Mouse (Mus musculus) C2C12 (cell line): ENCODE data around the gene Grin2a. TPM values are rescaled to one million over a fixed set of nuclear protein-coding genes. Genes with fewer than 3 reads are reported as not detected.

Experiments used
- H3K27me3 ChIP-seq: one replicate; pipeline ENCODE4 v1.6.1; 2011; ENCODE audit not compliant: control insufficient read depth, insufficient read depth, insufficient read length
- H3K36me3 ChIP-seq: one replicate; pipeline ENCODE4 v1.6.1; 2011; ENCODE audit not compliant: control insufficient read depth, insufficient read depth
- H3K4me3 ChIP-seq: one replicate; pipeline ENCODE4 v1.5.1; 2011; ENCODE audit warnings: mild to moderate bottlenecking, control low read depth; ENCODE audit not compliant: poor library complexity, insufficient read depth, severe bottlenecking
- H3K79me2 ChIP-seq: one replicate; pipeline ENCODE4 v1.6.1; 2011; ENCODE audit not compliant: control insufficient read depth, insufficient read depth
- H3K79me3 ChIP-seq: one replicate; pipeline ENCODE4 v1.6.1; 2011; ENCODE audit warnings: low read depth, control low read depth
- H3ac ChIP-seq: one replicate; pipeline ENCODE3; 2011; ENCODE audit warnings: low read depth; ENCODE audit not compliant: control insufficient read depth, insufficient read length
- CEBPB ChIP-seq: IDR thresholded peaks from one replicate; pipeline ENCODE4 v1.6.1; 2011; ENCODE audit warnings: low read depth, mild to moderate bottlenecking, control low read depth, moderate library complexity
- CTCF ChIP-seq: IDR thresholded peaks from one replicate; pipeline ENCODE4 v1.5.1; 2011; ENCODE audit not compliant: control insufficient read depth, insufficient read depth, insufficient read length
- FOSL1 ChIP-seq: IDR thresholded peaks from one replicate; pipeline ENCODE4 v1.8.0; 2011; ENCODE audit warnings: mild to moderate bottlenecking, low read length; ENCODE audit not compliant: poor library complexity, insufficient read depth, severe bottlenecking
- MAX ChIP-seq: IDR thresholded peaks from one replicate; pipeline ENCODE4 v1.6.1; 2011; ENCODE audit warnings: mild to moderate bottlenecking, control low read depth
- MYOD1 ChIP-seq: IDR thresholded peaks from one replicate; pipeline ENCODE4 v1.6.1; 2011; ENCODE audit warnings: low read depth; ENCODE audit not compliant: control insufficient read depth, insufficient read length
- MYOG ChIP-seq: IDR thresholded peaks from one replicate; pipeline ENCODE4 v1.6.1; 2011; ENCODE audit not compliant: control insufficient read depth, insufficient read length; ENCODE audit errors: extremely low read depth
- USF1 ChIP-seq: IDR thresholded peaks from one replicate; pipeline ENCODE4 v1.6.1; 2011; ENCODE audit warnings: low read depth, mild to moderate bottlenecking, control low read depth, moderate library complexity
- polyA plus RNA-seq: library from polyadenylated mRNA; unstranded; fragments of >200 nt; fragmentation: generic; extraction: Trizol; gene quantifications from one replicate; pipeline ENCODE4 v1.2.1, GENCODE M21; 2012; ENCODE audit warnings: missing spikeins

The Grin2a gene
- polyA plus RNA-seq, 1 experiment, result 0.01 TPM

- Histone ChIP-seq H3K79me3 (no peaks in the 10 kb centered on the region), H3K79me2 (no peaks in the 10 kb centered on the region), H3ac (no peak overlapping the region), H3K36me3 (no peaks in the 10 kb centered on the region), H3K4me3 (no peak overlapping the region), H3K27me3 (no peaks in the 10 kb centered on the region)
- TF ChIP-seq CTCF, result no peak
- TF ChIP-seq FOSL1, result no peak
- TF ChIP-seq MYOG, result no peak
- TF ChIP-seq MYOD1, result no peak
- no peak for TF ChIP-seq MAX
- no peak for TF ChIP-seq CEBPB
- TF ChIP-seq USF1, result no peak
Measured at GRCm38 (mm10) chr16:9944836-9945235, 50.5 kb downstream of the Grin2a start.

GRCm38 (mm10) chr16:9941306-9941930 is 53.9 kb downstream of the Grin2a start:
- H3K27me3 ChIP-seq, result no peaks in the 10 kb centered on the region
- H3K36me3 ChIP-seq, result no peaks in the 10 kb centered on the region
- no peak overlapping the region for H3K4me3 ChIP-seq
- TF ChIP-seq CEBPB (no peak), FOSL1 (no peak), MYOG (no peak), MYOD1 (no peak), MAX (no peak), USF1 (no peak), CTCF (no peak)
- H3K79me3 ChIP-seq, result no peaks in the 10 kb centered on the region
- no peaks in the 10 kb centered on the region for H3K79me2 ChIP-seq
- no peak overlapping the region for H3ac ChIP-seq

DNA sequence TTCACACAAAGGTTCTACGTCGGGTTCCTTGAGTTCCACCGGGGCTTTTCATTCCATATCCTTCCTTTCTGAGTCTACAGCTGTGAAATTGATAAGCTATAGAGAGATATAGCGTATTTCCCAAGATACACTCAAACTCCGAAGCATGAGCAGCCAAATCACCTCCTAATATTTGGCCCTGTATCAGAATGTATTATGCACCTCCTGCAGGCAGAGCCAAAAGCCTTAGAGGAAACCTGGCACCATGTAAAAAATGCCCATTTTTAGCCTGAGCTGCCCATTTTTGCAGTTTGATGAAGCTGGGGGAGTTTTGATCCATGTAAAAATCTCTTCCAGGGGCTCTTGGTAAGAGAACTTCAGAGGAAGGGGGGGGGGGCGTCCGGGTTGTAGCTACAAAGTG is 54.6 kb downstream of the Grin2a start:
- Histone ChIP-seq H3K27me3 (no peaks in the 10 kb centered on the region), H3K36me3 (no peaks in the 10 kb centered on the region), H3K79me3 (no peaks in the 10 kb centered on the region), H3K4me3 (no peak overlapping the region), H3K79me2 (no peaks in the 10 kb centered on the region), H3ac (no peak overlapping the region)
- TF ChIP-seq USF1 (no peak), MYOG (no peak), CEBPB (no peak), CTCF (no peak), MAX (no peak), FOSL1 (no peak), MYOD1 (no peak)

DNA sequence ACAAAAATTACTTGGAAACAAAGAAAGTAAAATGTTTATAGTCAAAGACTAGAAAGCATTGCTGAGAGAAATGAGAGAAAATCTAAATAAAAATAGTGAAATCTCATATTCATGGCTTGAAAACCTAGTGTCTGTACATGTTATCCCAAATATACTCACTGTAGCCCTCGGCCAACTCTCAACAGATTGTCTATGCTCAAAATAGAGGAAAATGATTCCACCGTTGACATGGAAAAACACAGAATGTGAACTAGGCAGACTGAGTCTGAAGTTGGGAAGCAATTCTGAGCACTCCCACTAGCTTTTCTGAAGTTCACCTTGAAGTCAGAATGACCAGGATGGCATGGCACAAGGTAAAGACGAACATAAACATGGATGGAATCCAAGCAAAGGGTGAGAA is 84.7 kb downstream of the Grin2a start:
- Histone ChIP-seq H3K36me3 (no peaks in the 10 kb centered on the region), H3K4me3 (no peak overlapping the region), H3K79me2 (no peaks in the 10 kb centered on the region), H3K27me3 (no peaks in the 10 kb centered on the region), H3ac (no peak overlapping the region), H3K79me3 (no peaks in the 10 kb centered on the region)
- TF ChIP-seq MYOD1, result no peak
- no peak for TF ChIP-seq USF1
- no peak for TF ChIP-seq CTCF
- no peak for TF ChIP-seq MYOG
- TF ChIP-seq MAX, result no peak
- no peak for TF ChIP-seq FOSL1
- no peak for TF ChIP-seq CEBPB

- Histone ChIP-seq H3K79me3 (no peaks in the 10 kb centered on the region), H3K36me3 (no peaks in the 10 kb centered on the region), H3K79me2 (no peaks in the 10 kb centered on the region), H3ac (no peak overlapping the region), H3K4me3 (no peak overlapping the region), H3K27me3 (no peaks in the 10 kb centered on the region)
- TF ChIP-seq MAX (no peak), MYOG (no peak), CEBPB (no peak), CTCF (no peak), MYOD1 (no peak), USF1 (no peak), FOSL1 (no peak)
Measured at GRCm38 (mm10) chr16:9909225-9909624, 86.1 kb downstream of the Grin2a start.

DNA sequence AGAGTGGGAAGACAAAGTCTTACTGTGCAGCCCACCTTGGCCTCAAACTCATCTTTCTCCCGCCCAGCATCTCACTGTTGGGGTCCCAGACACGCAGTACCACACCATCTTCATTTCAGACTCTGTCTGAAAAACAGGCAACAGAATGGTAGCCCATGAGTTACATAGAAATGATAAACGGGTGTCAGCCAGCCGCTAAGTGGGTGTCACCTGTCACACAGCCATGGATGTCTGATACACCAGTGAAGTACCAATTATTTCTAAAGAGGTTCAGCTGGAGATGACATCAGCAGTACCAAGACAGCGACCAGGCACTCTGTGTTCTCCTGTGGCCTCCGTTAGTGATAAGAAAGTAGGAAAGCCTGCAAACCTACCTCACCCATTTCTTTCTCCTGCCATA is 90.9 kb downstream of the Grin2a start:
- Histone ChIP-seq H3K4me3 (no peak overlapping the region), H3K36me3 (no peaks in the 10 kb centered on the region), H3K27me3 (peaks cover 4% of the 10 kb centered on the region), H3K79me3 (no peaks in the 10 kb centered on the region), H3ac (no peak overlapping the region), H3K79me2 (no peaks in the 10 kb centered on the region)
- TF ChIP-seq CTCF (no peak), MYOG (no peak), CEBPB (no peak), MAX (no peak), MYOD1 (no peak), USF1 (no peak), FOSL1 (no peak)
